Mouse (Mus musculus) induced T-regulatory cell, adult 2 months (primary cell): ENCODE measurements around the gene Catsperg1.
"Not testable (repeated sequence)": the region's sequence is repeated elsewhere in the genome, so short reads cannot be mapped to it uniquely, and the experiment has no call there.

Source experiments
- DNase-seq: peaks from one replicate; pipeline ENCODE4 v3.0.0-alpha.2; 2012; ENCODE audit warnings: low read depth

The Catsperg1 gene

DNA sequence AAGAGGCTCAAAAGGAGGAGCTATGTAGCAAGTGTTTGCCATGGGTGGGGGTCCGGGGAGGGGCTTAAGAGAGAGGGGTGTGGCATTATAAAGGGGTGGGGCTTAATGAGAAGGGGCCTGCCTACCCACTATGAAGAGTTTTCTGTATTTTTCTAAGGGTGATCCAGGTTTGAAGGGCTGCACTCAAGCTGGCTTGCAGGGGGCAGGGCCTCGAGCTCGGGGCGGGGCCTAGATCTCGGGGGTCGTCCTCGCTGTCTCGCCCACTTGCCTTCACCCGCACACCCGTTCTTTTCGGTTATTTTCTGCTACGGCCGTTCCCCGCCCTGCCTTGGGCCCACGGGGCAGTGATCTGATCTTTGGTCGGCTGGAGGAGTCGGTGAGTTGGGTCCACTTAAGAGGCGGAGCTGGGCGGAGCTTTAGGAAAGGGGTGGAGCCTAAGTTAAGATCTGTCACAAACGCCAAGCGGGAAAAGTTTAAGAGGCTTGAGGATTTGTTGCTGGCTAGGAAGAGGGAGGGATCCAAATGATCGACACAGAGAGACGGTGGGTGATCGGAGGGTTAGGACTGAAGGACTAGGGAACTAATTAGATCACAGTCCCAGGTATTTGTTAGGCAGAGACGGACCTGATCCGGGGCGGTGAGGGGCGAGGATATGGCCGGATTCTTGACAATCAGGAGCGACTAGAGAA, 43.6 kb downstream of the Catsperg1 start, which contains the start of the genes Ggn and Spred3:
Gene Ggn (plus strand): TSS at position 145 of the 689 bp plus-strand sequence.
Gene Spred3 (minus strand): TSS at position 346 of the 689 bp plus-strand sequence.
- peak; percentile 81 for DNase-seq

GRCm38 (mm10) chr7:29169231-29170065, 44.4 kb downstream of the Catsperg1 start:
- DNase-seq: peak; percentile 68

GRCm38 (mm10) chr7:29168791-29169230, 45.0 kb downstream of the Catsperg1 start:
- peak; percentile 29 for DNase-seq

DNA sequence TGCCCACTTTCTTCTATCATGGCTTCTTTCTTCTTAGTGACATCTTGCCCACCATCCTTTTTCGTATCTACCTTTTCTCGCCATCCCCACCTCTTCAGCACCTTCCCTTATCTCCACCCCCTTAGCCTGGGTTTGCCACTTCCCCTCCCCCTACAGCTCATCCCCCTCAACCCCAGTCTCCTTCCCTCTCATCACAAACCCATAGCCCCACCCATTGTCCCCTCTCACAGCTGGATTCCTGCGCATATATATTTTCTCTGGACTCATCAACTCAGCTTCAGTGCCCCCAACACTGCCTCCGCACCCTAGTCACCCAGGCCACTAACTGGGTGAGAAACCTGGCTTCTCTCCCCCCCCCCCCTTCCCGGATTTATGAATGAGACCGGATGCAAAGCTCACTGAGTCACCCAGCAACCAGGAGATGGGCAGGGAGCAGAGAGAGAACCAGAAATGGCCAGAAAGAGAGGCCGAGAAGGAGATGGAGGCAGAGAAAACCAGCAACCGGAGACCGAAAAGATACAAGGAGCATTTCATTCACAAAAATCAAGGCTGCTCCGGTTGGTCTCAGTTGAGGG, 45.6 kb downstream of the Catsperg1 start:
- DNase-seq: no peak

DNA sequence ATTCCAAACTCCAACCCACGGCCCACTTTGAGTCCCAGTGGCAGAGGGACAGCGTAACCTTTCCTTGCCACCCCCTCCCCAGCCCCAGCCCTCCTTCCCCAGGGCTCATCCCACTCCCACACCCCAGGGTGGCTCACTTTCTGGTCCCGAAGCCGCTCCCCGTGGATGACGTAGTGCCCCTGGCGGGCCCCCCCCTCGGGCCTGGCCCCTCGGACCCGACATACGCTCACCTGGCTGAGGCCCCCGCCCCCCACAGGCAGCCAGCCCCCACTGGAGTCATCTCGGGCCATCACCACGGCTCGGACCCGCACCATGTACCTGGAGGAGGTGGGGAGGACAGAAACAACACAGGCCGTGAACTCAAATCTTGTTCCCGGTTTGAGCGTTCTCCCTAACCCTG, 46.2 kb downstream of the Catsperg1 start:
- DNase-seq: no peak

DNA sequence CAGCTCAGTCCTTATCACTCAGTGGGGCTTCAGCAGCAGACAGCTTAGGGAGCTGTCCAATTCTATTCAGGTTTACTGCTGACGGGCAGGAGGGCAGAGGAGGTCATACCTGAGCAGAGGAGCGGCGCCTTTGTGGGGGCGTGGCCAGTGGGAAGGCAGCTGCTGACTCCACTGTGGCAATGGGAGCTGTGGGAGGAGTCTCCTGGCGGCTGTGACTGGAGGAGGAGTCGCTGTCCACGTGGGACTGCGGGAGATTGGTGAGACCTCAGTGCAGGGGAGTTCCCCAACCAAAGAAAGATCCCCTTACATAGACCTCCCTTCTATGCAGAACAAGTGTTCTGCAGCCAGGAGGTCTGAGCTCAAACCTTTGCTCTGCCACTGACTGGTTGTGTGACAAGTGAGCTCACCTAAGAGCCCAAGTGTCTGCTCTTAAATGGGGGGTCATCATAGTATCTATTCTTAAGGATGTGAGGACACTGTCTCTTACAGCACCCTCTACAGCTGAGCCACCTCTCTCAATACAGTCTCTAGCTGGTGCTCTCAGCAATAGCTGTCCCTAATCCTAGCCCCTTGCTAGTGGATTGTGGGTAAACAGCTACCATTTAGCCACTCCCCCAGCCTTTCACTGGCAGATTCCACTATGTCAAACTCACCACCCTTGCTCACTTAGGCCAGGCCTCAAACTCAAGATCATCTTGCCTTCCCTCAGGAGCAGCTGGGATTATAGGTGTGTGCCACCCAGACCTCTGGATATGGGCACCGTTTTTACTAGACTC, 50.9 kb downstream of the Catsperg1 start:
- peak; percentile 78 for DNase-seq

- no peak for DNase-seq
Measured at GRCm38 (mm10) chr7:29162294-29162693, 51.5 kb downstream of the Catsperg1 start.

DNA sequence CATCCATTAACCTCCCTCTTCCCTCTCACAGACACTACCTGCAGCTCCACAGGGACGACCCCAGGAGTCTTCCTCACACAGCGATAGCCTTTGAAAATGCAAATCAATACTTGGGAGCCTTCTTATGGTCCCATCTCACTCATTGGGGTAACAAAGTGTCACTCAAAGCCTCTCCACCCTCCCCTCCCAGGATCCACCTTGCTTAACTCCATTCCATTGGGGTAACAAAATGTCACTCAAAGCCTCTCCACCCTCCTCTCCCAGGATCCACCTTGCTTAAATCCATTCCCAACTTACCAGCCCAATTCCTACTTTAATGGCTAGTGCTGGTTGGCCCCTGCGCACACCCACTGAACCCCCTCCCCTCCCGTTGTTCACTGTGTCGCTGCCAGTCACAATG, 55.6 kb downstream of the Catsperg1 start:
- no peak for DNase-seq

DNA sequence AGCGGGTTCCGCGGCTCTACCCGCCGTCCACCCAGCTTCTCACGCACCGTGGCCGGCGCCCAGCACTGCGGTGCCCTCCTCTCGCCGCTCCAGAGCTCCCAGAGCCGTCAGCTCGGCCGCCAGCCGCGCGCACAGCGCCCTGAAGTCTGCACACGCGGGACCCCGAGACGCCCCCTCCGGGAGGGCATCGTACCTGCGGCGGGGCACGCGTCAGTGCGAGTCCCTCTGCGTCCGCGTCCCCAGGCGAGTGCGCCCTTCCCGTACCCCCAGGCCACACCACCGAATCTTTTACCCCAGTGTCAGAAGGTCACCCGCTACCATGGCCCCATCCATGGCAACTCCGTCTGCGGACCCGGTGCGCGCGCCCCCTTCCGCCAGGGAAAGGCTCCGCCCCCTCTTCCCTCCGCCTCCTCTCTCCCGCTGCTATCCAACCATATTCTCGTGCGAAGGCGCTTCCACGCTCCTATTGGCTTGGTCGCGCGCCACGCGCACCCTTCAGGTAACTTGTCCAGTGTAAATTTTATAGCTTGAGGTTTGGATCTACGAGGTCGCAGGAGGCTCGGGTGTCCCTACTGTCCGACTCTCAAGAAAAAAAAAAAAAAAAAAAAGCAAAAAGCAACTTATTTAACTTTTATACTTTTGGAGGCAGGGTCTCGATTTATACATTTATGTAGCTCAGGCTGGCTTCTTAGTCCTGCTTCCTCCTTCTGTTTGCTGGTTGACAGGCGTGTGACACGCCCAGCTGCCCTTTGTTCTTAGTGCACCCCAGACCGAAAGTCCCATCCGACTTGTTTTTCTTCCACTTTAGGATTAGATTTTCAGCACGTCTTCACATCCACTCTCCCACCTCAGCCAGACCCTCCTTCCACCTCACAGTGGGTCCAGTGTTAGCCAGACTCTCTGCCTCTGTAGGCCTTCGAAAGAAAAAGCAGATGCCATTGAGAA, 57.7 kb downstream of the Catsperg1 start, which contains the start of gene Fam98c:
Gene Fam98c (minus strand): TSS at position 397 of the 945 bp plus-strand sequence.
- peak; percentile 90 for DNase-seq

DNA sequence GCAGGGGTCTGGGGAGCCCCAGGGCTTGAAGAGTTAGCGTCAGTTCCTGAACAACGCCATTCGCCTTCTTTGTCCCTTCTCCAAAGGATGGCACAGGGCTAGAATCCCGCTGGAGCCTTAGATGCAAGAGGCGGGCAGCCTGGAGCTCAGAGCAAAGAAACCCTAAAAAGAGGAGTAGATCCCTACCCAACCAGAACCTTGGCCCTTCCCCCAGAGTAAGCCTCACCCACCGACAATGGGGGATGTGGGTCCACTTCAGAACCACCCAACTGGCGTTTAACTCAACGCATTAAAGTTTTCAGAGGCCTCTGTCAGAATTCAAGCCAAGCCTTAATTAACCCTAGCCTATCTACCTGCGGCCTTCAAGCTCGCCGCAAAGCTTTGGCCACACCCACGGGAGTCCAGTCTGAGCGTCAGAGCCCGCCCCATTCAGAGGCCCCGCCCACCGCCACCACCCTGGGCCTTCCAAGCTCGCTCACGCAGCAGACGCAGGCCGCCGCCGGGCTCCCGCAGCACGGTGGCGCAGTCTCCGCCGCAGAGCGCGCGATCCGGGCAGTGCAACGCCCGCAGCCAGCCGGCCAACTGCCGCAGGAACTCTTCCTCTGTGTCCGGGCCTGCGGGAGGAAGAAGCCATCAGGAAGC, 58.5 kb downstream of the Catsperg1 start:
- peak; percentile 91 for DNase-seq

DNA sequence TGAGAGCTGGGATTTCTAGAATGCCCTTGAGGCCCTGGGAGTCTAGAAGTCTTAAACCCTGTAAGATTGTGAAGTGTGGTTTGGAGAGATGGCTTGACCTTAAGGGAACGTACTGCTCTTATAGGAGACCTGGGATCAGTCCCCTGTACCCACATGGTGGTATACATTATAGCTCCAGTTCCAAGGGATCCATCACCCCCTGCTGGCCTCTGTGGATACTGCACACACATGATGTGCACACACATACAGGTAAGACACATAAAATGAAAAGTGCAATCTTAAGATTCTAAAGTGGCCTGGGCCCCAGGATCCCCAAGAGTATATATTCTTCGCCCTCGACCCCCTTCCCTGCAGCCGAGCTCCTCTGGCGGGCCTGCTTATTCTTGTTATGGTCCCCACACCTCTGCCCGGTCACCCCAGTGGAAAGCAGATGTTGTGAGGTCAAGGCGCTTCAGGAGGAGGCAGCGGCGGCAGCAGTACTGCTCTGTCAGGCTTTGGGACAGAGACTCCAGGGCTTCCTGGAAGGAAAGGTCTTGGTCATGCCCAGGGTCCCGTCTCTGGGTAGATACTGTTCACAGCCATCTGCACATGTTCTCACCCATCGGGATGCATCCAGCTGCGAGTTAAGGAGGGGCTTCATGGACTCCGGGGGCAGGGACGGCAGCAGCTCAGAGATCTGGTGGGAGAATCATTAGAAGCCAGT, 59.7 kb downstream of the Catsperg1 start:
- DNase-seq: peak; percentile 50

DNA sequence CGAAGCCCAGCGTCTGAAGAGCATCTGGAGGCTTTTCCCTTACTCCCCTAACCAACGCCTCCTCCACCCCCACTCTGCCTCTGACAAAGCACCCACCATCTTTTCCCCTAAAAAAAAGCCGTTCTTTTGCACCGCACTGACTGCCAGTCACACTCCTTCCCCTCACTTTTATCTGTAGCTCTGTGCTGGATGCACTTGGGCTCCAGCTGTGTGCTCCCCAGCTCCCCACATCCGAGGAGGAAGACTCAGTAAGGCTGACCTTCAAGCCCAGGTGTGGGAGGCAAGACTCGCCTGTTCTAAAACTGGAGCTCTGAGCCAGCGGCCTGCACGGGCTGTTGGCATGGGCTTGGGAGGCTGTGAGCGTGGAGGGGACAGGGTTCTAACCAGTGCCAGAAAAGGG, 62.3 kb downstream of the Catsperg1 start:
- no peak for DNase-seq

DNA sequence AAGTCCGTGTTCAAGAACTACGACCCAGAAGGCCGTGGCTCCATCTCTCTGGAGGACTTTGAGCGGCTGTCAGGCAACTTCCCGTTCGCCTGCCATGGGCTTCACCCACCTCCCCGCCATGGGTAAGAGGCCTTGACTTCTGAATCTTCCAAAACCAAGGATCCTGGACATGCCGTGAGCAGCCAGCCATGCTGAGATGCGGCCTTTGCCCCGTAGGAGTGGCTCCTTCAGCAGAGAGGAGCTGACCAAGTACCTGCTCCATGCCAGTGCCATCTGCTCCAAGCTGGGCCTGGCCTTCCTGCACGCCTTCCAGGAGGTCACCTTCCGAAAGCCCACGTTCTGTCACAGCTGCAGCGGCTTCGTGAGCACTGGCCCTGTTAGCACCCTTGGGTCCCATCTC, 65.1 kb downstream of the Catsperg1 start:
- no peak for DNase-seq

- no peak for DNase-seq
Measured at GRCm38 (mm10) chr7:29146625-29147367, 67.0 kb downstream of the Catsperg1 start.

DNA sequence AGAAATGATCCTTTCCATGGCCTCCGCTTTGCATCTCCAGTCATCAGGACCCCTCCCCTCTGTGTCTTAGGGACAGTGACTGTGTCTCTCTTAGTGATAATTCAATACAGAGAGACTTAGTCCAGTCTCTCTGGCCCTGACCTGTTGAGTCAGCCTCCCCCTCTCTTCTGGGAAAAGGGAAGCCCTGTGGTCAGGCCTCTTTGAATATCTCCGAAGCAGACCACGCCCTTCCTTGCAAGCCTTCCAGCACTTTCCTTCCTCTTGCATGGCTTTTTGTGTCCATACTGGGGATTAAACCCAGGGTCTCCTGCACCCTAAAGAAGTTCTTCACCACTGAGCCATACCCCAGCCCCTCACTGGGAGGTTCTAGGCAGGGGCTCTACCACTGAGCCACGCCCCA, 69.8 kb downstream of the Catsperg1 start:
- no peak for DNase-seq

DNA sequence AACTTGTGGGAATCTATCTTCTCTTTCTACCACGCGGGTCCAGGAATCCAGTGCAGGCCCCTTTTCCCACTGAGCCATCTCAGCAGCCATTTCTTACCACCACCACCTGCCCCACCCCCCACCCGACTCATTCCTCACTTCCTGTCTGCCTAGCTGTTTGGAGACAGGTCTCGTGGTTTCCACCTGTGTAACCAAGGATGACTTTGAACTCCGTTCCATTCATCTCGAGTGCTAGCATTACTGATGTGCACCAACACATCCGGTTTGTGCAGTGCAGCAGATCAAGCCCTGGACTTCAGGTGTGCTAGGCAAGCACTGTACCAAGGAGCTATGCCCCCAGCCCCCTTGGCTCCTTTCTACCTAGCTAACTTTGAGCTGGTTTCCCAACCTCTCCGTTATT, 72.4 kb downstream of the Catsperg1 start:
- DNase-seq: peak; percentile 76

DNA sequence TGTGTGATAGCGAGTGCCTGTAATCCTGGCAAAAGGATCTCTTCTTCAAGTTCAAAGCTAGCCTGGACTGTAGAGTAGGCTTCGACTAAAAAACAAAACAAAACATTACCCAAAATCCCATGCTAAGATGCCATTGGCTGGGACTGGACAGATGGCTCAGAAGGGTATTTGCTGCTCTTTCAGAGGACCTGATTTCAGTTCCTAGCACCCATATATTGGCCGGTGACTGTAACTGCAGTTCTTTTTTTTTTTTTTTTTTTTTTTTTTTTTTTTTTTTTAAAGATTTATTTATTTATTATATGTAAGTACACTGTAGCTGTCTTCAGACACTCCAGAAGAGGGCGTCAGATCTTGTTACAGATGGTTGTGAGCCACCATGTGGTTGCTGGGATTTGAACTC, 74.6 kb downstream of the Catsperg1 start:
- not testable (repeated sequence) for DNase-seq

DNA sequence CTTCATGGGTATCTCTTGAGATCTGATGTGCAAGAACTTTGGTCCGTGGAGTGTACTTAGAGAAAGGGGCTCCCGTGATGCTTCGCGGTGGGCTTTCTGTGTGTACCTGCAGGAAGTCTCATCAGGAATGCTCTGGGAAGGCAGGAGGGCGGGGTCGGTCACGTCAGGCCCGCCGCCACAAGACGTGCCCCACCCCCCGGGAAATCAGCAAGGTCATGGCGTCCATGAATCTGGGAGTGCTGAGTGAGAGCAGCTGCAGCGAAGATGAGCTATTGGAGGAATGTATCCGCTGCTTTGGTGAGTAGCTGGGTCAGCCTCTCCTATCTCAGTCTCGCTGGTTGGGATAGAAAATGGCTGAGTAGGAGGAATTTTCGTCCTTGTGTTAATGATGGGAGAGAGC, 76.4 kb downstream of the Catsperg1 start:
- DNase-seq: no peak
